Mouse (Mus musculus): ENCODE data around the gene Spry1. TPM values are rescaled to one million over a fixed set of nuclear protein-coding genes. Genes with fewer than 3 reads are reported as not detected.
A peak's percentile ranks its signal among the peaks of the same experiment; 100 is the strongest.
"Not testable (repeated sequence)": the region's sequence is repeated elsewhere in the genome, so short reads cannot be mapped to it uniquely, and the experiment has no call there.

Gene Spry1
- total RNA-seq (2017) = 16.3 and 29.6 TPM in 2 replicates

DNA sequence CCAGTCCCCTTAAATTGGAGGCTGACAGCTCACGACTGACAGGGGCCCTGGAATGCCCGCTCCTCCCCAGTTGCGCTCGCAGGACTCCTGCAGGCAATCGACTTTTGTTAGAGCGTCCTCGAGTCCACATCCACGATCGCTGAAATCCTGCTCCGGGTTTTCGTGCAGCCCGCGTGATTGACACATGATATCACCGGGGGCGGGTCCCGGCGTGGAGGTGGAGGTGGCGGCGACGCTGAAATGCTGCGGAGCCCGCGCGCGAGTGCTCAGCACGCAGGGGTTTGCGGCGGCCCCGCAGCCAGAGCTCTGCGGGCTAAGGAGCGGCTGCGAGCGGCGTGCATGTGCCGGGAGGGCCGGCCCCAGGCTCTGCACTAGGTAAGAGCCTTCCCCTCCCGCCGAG lies at the start of gene Spry1:
Gene Spry1 (plus strand): TSS at position 258 of the 400 bp plus-strand sequence.
- ATAC-seq (replicated peaks in 1 of 2; ENCODE audit: insufficient read depth in 1 of 2, low FRiP score in 2 of 2, low TSS enrichment in 1 of 2, low read depth in 1 of 2, poor library complexity in 2 of 2, severe bottlenecking in 2 of 2) = peak; percentile 68 to 86

DNA sequence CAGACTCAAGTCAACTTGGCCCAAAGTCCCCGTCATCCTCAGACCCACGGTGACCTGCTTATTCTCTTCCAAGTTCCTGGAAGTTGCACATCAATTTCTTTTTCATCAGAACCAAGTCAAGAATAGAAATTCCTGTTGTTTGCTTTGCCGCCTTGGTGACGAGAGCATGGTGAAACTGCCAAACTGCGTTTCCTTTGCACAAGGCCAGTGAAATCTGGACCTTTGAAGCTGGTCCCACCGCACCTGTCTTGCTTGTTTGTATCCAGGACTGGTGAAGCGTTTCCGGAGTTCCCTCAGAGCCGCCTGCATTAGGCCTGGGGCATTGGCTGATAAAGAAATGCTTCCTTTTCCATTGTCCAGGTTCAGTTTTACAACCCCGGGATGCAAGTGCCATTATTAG lies 44.0 kb upstream of the Spry1 start:
- ATAC-seq (replicated peaks in 1 of 2; ENCODE audit: insufficient read depth in 1 of 2, low FRiP score in 2 of 2, low TSS enrichment in 1 of 2, low read depth in 1 of 2, poor library complexity in 2 of 2, severe bottlenecking in 2 of 2) = no peak

DNA sequence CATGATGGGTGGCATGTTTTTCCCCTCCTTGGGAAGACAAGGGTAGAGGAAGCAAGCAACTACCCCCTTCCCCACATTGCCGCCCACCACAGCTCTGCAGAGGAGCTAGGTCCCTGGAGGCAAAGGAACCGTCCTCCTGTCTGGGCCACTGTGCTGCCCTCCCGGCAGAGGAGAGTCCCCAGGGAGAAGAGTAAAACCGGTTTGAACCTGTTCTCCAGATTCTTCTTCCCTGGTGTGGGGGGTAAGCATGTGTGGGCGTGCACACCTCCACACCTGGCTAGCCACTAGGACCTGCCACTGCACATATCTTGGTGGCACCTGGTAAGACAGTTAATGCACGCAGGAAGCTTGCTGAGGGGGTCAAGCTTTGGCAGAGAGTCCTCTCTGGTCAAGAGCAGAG lies 43.2 kb upstream of the Spry1 start:
- ATAC-seq (replicated peaks in 1 of 2; ENCODE audit: insufficient read depth in 1 of 2, low FRiP score in 2 of 2, low TSS enrichment in 1 of 2, low read depth in 1 of 2, poor library complexity in 2 of 2, severe bottlenecking in 2 of 2) = no peak

DNA sequence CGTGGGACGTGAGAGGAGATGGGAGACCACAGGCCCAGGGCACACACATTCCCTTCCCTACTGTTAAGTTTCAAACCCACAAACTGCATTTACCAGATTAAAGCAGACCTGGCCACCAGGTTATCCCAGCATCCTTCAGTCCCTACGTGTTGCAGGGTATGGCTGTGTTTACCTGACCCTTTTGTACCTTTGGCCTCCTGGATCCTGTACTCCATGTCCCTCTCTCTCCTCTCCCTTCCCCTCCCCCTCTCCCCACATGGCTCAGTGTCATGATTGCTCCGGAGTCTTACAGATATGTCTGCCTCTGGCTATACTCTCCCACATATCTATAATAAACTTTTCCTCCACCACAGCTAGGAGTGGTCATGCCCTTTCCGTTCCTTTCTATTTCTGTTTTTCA lies 42.5 kb upstream of the Spry1 start:
- ATAC-seq (replicated peaks in 1 of 2; ENCODE audit: insufficient read depth in 1 of 2, low FRiP score in 2 of 2, low TSS enrichment in 1 of 2, low read depth in 1 of 2, poor library complexity in 2 of 2, severe bottlenecking in 2 of 2) = no peak

DNA sequence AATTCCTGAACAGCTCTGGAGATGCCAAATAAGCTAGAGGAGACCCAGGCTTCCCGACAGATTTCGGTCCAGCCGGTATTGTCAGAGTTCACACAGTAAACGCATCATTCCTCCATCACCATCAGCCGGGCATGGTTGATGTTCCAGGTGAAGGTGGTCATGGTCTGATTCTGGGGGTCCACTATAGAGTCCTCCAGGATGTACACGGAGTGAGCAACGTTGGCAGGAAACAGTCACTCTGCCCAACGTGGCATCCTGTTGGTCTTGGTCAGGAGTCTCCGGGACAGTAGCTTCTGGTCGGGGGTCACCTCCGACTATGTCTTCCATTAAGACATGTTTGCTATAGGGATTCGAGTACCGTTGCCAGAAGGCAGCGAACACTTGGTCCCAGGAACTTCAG lies 40.1 kb upstream of the Spry1 start:
- not testable (repeated sequence) for ATAC-seq (replicated peaks in 1 of 2; ENCODE audit: insufficient read depth in 1 of 2, low FRiP score in 2 of 2, low TSS enrichment in 1 of 2, low read depth in 1 of 2, poor library complexity in 2 of 2, severe bottlenecking in 2 of 2)

DNA sequence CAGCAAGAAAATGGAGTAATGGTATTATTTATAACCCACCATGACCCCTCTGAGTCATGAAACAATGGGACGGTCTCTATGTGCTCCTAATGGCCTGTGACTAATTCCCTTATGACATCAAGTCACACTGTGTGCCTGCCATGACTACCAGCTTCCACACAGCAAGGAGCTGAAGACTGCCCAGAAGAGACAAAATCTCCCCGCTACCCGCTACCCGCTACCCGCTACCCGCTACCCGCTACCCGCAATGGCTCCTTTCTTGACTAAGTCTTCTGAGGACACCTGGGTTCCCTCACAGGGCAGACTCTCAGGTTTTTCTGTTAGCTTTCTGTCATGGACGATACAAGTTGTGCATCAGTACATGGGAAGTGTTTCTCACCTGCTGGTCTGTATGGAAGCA lies 37.4 kb upstream of the Spry1 start:
- no peak for ATAC-seq (replicated peaks in 1 of 2; ENCODE audit: insufficient read depth in 1 of 2, low FRiP score in 2 of 2, low TSS enrichment in 1 of 2, low read depth in 1 of 2, poor library complexity in 2 of 2, severe bottlenecking in 2 of 2)

DNA sequence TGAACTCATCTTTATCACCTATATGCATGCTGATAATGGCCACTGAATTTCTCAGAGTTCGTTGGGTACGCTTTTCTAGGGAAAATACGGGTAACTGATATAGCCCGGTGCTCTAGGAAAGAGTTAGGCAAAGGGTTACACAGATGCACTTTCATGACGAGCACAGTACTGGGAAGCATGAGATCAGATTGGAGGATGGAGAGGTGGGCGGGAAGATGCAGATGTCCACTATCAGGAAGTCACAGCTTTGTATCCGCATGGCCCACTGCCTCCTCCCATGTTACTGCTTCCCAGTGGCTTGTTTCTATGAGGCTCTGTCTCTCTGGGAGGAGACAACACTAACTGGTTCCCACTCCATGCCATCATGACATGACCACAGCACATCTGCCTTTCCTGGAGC lies 36.9 kb upstream of the Spry1 start:
- ATAC-seq (replicated peaks in 1 of 2; ENCODE audit: insufficient read depth in 1 of 2, low FRiP score in 2 of 2, low TSS enrichment in 1 of 2, low read depth in 1 of 2, poor library complexity in 2 of 2, severe bottlenecking in 2 of 2) = no peak

DNA sequence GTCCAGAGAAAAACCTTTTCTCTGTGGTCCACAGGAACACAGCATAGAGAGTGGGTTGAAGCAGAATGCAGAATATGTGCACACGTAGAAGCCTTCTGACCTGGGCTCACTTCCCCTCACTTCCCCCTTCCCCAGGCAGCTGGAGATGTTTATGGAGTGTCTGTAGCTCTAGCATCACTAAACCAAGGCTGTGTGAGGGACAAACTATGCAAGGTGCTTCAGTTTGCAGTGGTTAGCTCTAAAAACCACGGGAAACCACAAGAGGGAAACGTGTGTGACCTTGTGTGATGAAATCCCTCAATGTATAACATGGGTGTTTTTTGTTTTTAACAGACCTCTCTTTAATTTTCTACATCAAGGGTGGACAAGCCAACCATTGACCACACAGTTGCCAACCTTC lies 36.2 kb upstream of the Spry1 start:
- ATAC-seq (replicated peaks in 1 of 2; ENCODE audit: insufficient read depth in 1 of 2, low FRiP score in 2 of 2, low TSS enrichment in 1 of 2, low read depth in 1 of 2, poor library complexity in 2 of 2, severe bottlenecking in 2 of 2) = peak; percentile 77 to 84

DNA sequence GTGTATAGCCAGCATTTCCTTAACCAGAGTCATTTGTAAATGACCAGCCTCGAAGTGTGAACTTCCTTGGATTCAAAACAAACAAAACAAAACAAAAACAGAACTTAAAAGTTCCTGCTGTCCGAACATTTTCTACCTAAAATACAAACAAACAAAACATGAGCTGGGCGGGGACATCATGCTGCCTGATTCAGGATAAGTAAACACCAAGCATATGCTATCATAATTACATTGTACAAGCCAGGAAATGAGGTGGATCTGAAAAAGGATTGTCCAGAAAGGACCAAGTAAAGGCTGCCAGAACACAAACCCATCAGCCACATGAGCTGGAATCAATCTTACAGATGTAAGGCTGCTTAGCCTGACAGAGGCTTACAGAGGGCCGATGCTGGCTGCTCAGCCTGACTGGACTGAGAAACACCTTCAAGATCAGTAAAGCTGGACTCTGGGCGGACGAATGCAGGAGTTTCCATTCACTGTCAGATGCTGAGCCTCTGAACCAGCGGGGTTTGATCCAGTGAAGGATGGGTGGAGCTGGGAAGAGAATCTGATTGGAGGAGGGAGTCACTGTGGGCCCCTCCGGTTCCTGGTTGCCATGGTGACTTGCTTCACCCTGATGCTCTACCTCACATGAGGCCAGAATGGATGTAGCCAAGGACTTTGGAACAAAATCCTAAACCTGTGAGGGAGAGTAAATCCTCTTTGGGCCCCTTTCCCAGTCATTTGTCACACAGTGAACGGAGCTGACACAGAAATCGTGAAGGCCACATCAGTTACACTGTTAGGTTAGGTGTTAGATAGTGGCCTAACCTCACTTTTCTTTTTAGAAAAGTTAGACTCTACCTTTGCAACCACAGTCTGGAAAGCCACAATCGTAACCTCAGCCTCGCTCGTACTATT lies 34.5 kb upstream of the Spry1 start:
- no peak for ATAC-seq (replicated peaks in 1 of 2; ENCODE audit: insufficient read depth in 1 of 2, low FRiP score in 2 of 2, low TSS enrichment in 1 of 2, low read depth in 1 of 2, poor library complexity in 2 of 2, severe bottlenecking in 2 of 2)

DNA sequence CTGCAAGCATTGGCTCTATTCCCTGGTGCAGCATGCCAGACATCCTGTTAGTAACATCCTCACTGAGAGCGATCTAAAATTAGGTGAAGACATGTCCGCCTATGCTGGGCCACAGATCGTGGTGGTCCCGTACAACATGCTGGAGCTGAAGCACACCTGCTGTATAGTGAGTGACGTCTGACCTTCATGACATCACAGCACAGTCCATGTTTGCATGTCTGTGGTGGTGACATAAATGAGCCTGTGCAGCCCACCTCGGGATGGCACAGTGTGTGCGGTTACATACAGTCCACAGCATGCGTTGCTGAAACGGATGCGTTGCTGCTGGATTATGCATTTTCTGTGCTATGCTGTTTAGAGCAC lies 33.9 kb upstream of the Spry1 start:
- ATAC-seq (replicated peaks in 1 of 2; ENCODE audit: insufficient read depth in 1 of 2, low FRiP score in 2 of 2, low TSS enrichment in 1 of 2, low read depth in 1 of 2, poor library complexity in 2 of 2, severe bottlenecking in 2 of 2) = peak; percentile 54 to 65

DNA sequence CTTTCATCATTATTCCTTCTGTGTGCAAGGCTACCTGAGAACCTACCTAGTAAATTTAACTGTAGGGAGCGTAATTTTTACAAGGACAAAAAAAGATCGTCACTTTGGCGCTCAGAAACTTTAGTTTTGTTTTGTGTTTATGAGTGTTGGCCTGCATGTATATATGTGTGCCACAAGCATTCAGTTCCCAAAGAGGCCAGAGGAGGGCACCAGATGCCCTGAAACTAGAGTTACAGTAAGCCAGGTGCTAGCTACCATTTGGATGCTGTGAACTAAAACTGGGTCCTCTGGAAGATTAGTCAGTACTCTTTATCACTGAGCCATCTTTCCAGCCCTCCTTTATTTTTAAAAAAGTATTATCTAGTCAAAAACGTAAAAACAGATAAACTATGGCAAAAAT lies 30.8 kb upstream of the Spry1 start:
- no peak for ATAC-seq (replicated peaks in 1 of 2; ENCODE audit: insufficient read depth in 1 of 2, low FRiP score in 2 of 2, low TSS enrichment in 1 of 2, low read depth in 1 of 2, poor library complexity in 2 of 2, severe bottlenecking in 2 of 2)

DNA sequence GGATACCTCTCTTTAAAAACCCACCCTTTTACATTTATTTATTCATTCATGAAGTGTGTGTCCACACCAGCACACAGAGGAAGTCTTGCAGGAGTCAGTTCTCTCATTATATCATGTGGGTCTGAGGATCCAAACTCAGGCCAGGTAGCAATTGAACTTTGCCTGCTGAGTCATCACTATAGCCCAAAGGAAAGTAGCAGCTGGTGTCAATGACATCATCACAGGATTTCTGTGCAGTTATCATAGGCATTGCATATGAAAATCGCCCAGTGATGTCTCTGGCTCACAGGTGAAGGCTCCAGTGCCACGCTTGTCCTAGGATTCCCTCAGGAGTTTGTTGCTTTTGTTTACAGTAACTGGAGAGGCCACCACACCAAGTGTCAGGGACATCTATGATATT lies 29.1 kb upstream of the Spry1 start:
- no peak for ATAC-seq (replicated peaks in 1 of 2; ENCODE audit: insufficient read depth in 1 of 2, low FRiP score in 2 of 2, low TSS enrichment in 1 of 2, low read depth in 1 of 2, poor library complexity in 2 of 2, severe bottlenecking in 2 of 2)

DNA sequence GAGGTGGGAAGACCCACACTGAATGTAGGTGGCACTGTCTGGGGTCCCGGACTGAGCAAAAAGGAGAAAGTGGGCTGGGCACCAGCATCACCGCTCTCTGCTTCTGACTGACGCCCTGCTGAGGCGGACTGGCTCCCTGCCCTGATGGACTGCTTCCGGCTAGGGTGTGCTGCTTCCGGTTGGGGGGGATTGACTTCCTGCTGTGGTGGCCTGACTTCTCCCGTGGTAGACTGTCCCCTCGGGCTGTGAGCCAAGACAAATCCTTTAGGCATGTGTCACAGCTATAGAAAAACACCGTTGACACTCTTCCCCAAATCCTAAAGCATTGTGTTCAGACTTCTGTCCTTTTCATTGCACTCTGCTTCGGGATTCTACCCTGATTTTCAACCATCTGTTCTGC lies 26.0 kb upstream of the Spry1 start:
- peak; percentile 80 to 85 for ATAC-seq (replicated peaks in 1 of 2; ENCODE audit: insufficient read depth in 1 of 2, low FRiP score in 2 of 2, low TSS enrichment in 1 of 2, low read depth in 1 of 2, poor library complexity in 2 of 2, severe bottlenecking in 2 of 2)

DNA sequence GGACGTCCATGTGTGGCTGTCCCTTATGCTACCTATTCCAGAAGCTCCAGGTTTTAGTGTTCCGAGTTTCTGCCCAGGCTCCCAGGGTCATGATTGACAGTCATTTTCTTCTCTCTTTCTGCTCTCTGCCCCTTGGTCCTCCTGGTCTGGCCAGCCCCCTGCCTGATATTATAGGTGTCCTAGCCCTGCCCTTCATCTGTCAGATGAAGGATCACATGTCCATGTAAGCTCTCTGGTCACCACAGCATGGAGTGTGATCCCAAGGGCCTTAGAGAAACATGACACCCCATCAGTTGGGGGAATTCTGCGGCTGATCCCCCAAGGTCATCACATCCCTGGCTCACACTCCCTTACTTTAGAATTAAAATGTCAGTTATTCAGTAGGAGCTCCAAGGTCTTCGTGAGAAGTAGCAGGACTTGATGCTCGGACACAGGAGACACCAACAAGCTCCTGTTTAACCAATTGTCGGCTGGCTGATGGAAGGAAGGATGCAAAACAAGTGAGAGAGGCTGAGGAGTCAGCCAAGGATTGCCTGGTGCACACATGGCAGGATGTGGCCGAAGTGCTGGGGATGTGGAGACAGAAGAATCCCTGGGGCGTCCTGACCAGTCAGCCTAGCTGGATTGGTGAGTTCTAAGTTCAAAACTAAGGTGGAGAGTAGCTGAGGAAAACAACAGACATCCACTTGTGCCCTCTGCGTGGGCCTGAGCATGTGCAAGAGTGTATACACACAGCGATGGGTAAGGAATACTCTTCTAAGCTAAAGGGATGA lies 24.7 kb upstream of the Spry1 start:
- no peak for ATAC-seq (replicated peaks in 1 of 2; ENCODE audit: insufficient read depth in 1 of 2, low FRiP score in 2 of 2, low TSS enrichment in 1 of 2, low read depth in 1 of 2, poor library complexity in 2 of 2, severe bottlenecking in 2 of 2)

DNA sequence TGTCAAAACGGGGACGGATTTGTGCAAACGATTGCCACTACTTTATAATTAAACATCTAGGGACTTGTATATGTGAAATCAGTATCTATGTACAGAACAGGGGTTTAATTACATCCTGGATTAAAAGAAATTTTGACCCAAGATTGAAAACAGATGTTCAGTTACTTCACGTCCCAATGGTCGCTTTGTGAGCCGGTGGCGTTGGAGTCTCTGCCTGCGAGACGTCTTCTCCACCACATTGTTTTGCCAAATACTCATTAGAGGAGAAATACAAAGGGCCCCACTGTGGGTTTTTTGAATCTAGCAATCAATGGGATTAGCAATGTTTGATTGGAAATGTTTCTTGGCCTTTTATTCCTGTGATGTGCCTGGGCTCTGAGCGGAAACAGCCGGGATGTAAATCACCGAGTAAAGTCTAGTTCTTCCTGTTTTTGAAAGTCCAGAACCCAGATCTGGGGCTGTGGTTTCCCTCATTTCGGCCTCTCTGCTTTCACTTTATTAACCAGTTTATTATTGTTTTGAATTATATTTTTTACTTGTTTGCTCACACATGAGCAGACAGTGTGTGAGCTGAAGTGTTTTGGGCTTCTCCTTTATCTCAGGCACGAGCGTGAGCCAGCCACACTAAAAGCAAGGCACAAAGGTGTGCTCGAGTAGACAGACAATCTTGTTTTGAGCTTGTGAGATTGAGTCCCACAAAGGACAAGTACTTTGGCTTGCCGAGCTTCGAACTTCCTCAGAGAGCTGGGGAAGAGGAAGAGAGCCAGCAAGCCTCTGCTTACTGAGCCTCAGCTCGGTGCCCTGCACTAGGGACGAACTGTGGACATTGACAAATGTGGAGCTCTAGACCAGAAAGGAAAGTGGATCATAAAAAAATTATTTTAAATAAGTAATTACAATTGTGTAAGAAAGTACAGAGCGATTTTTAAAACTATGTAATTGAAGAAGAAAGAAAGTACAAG lies 22.9 kb upstream of the Spry1 start:
- ATAC-seq (replicated peaks in 1 of 2; ENCODE audit: insufficient read depth in 1 of 2, low FRiP score in 2 of 2, low TSS enrichment in 1 of 2, low read depth in 1 of 2, poor library complexity in 2 of 2, severe bottlenecking in 2 of 2) = peak; percentile 68 to 74

DNA sequence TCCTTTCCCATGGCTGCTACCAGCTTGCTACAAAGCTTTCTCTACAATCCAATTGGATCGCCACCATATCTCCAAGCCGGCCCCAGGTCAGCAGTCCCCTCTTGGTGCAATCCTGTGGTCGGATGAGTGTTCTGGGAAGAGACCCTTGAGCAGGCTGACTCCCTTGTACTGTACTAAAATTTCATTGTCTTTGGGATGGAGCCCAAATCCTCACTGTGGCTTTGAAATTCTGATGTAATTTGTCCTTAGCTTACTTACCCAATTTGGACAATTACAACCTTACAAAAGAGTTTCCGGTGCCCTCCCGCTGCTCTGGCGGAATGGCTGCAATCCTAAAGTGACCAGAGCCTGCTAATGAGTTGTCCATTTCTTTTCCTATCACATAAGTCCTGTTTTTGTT lies 7.5 kb upstream of the Spry1 start:
- ATAC-seq (replicated peaks in 1 of 2; ENCODE audit: insufficient read depth in 1 of 2, low FRiP score in 2 of 2, low TSS enrichment in 1 of 2, low read depth in 1 of 2, poor library complexity in 2 of 2, severe bottlenecking in 2 of 2) = no peak

DNA sequence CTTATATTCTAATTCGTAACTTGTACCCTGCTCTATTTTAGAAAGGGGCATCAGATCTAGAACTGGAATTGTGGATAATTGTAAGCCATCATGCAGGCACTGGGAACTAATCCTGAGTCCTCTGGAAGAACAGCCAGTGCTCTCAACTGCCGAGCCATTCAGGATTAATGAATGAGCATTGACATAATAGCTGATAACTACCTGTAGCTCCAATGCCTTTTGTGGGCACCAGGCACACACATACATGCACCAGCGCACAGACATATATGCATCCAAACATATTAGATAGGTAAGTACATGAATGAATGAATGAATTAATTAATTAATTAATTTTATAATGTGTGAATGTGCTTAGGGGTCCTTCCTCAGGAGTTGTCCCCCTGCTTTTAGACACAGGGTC lies 7.0 kb upstream of the Spry1 start:
- no peak for ATAC-seq (replicated peaks in 1 of 2; ENCODE audit: insufficient read depth in 1 of 2, low FRiP score in 2 of 2, low TSS enrichment in 1 of 2, low read depth in 1 of 2, poor library complexity in 2 of 2, severe bottlenecking in 2 of 2)

DNA sequence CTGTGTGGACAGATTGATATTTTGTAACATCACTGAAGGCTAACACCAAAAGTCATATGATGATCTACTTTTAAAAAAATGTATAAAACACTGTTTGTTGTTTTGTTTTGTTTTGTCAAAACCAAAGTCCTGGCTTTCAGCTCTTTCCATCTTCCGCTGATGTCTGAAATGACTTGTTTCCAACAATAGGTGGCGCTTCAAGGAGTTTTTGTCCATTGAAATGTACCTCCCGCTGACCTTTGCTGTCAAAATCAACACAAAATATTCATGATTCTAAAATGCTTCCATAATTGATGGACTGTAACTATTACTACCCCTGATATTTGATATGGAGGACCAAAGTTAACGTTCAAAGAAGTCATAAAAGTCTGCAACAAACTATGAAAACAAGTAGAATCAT lies 5.1 kb upstream of the Spry1 start:
- ATAC-seq (replicated peaks in 1 of 2; ENCODE audit: insufficient read depth in 1 of 2, low FRiP score in 2 of 2, low TSS enrichment in 1 of 2, low read depth in 1 of 2, poor library complexity in 2 of 2, severe bottlenecking in 2 of 2) = no peak
